Mouse (Mus musculus) retina, embryonic 14.5 days (tissue): ENCODE data around the gene Adat1.

Experiments used
- DNase-seq: peaks from one replicate; pipeline ENCODE4 v3.0.0-alpha.2; 2015; ENCODE audit warnings: low spot score

The Adat1 gene

DNA sequence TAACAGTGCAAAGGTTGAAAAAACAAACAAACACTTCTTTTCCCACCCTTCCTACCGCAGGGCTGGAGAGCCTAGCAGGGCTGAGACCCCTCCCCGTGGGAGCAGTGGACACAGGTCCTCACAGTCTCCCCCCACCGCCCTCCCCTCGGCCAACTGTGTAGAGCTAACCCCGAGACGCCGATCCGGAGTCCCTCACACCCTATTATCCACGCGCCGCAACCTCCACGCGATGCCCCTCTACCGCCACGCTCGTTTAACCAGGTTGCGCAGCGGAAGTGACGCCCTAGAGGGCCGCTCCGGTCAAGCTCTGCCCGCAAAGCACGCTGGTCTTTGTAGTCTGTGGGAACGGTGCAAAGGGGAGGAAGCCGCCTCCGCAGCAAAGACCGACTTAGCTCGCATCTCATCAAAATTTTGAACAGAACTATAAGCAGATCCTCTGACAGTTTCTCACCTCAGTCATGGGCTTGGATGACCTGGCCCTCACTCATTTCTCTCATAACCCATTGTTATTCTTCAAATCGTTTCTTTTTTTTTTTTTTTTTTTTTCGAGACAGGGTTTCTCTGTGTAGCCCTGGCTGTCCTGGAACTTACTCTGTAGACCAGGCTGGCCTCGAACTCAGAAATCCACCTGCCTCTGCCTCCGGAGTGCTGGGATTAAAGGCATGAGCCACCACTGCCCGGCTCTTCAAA, at the start of gene Adat1:
TSS of gene Adat1 (minus strand) at position 290 of the 690 bp plus-strand sequence.
- peak; percentile 92 for DNase-seq

GRCm38 (mm10) chr8:112037521-112037920, 45.4 kb upstream of the Adat1 start:
- no peak for DNase-seq

- peak; percentile 88 for DNase-seq
Observed at GRCm38 (mm10) chr8:112034603-112035002, 42.5 kb upstream of the Adat1 start.

DNA sequence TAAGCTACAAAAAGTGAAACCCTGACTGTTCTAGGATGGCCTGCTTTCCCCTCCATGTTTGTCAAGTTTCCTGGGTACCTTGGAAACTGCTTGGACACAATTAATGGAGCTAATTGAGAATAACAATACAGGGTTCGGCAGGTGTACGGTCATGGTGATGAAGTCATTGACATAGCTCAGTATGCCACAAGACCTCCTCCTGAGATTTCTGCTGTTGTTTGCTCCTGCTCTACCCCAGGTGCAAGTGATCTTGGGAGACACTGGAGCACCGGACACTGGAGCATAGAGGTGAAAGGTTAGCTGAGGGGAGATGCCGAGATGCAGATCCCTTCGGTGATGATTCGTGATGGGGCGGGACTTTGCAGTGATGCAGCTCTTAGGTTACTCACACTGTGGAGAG, 41.0 kb upstream of the Adat1 start:
- no peak for DNase-seq

GRCm38 (mm10) chr8:112030663-112031062, 38.6 kb upstream of the Adat1 start:
- DNase-seq, result no peak

DNA sequence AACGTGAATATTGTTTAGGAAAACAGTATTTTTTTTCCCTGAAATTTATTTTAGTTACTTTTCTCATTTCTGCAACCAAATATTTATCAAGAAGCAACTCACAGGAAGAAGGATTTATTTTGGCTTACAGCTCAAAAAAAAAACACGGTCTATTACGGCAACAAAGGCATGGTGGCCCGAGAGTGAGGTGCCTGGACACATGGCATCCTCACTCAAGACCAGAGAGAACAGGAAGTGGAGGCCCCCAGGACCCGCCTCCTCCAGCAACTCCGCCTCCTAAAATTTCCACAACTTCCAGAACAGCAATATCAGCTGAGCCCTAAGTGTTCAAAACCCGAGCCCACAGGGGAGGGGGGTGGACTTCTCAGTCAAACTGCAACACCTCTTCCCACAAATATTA, 37.4 kb upstream of the Adat1 start:
- DNase-seq, result no peak

- no peak for DNase-seq
Observed at GRCm38 (mm10) chr8:112014936-112015335, 22.8 kb upstream of the Adat1 start, which contains the start of gene Gm6793. TSS of gene Gm6793 (minus strand) at chr8:112015036.

GRCm38 (mm10) chr8:112011816-112012242, 19.7 kb upstream of the Adat1 start:
- peak; percentile 41 for DNase-seq

- DNase-seq, result peak; percentile 97
Observed at GRCm38 (mm10) chr8:112010997-112011815, 19.1 kb upstream of the Adat1 start, which contains the start of the genes Kars and Terf2ip. TSS of gene Kars (minus strand) at chr8:112011323. TSS of gene Terf2ip (plus strand) at chr8:112011398.

DNA sequence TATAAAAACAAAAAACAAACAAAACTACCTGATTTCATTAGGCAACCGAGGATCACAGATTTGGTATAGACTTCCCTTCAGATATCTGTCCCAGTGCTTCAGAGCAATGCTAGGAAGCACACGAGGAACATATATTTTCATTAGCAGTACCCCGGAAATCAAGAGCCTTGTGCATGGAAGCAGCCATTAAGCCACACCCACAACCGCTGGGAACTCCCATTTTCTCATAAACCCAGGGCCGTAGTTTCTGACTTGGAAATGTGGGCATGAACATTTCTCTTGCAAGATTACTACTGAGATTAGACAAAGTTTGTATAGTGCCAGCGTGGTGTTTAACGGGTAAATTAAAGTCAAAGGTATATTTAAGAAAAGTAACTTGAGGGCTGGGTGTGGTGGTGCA, 17.5 kb upstream of the Adat1 start:
- no peak for DNase-seq

DNA sequence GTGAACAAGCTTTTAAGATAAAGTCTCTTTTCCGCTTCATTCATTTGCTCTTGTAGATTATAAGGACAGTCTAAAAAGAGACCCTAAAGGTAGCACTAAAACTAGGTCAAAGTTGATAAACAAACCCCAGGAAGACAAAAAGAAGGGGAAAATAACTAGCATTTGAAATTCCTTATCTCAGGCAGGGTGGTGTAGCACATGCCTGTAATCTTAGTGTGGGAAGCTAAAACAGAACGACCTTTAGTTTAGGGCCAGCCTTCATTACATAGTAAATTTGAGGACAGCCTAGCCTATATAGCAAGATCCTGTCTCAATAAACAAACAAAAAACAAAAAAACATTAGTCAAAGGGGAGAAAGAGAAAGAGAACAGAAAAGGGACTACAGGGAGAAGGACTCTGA, 15.6 kb upstream of the Adat1 start:
- DNase-seq, result no peak

DNA sequence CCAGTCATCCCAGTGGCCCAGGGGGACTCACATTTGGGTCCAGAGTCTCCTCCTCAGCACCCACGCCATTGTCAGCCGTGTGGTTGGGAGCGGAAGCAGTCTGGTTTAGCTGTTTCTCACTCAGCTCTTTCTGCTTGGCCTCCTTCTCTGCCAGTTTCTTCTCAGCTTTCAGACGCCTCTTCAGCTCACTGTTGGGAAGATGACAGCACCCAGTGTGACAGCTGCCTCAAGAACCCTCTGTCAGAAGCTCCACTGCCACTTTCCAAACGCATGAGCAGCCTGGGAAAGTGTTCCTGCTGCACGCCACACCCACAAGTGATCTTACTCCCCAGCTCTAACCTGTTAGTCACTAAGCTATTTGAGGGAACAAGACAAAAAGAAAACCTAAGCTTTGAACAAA, 13.5 kb upstream of the Adat1 start:
- DNase-seq, result no peak

- no peak for DNase-seq
Observed at GRCm38 (mm10) chr8:112004754-112005153, 12.7 kb upstream of the Adat1 start.

GRCm38 (mm10) chr8:111992703-111993039, 569 bp upstream of the Adat1 start:
- no peak for DNase-seq

- DNase-seq, result no peak
Observed at GRCm38 (mm10) chr8:111991278-111991677, 824 bp downstream of the Adat1 start.

- peak; percentile 92 for DNase-seq
Observed at GRCm38 (mm10) chr8:111989911-111990310, 2.2 kb downstream of the Adat1 start.

DNA sequence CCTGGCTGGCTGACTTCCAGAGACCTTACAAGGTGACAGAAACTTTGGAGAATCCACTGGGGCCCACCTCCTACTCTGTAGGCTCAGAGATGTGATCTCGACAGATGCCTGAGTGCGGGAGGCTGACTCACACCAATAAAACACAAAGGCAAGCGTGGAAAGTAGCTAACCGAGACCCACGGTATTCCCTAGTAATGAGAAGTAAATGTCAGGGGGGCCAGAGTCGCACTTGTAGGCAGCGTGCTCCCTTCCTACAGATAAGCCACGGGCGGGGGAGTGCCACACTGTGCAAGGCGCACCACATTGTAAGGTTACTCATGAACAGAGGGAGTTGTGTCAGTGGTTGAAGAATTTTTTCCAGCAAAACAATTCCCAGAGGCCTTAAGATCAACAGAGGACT, 7.6 kb downstream of the Adat1 start:
- no peak for DNase-seq

DNA sequence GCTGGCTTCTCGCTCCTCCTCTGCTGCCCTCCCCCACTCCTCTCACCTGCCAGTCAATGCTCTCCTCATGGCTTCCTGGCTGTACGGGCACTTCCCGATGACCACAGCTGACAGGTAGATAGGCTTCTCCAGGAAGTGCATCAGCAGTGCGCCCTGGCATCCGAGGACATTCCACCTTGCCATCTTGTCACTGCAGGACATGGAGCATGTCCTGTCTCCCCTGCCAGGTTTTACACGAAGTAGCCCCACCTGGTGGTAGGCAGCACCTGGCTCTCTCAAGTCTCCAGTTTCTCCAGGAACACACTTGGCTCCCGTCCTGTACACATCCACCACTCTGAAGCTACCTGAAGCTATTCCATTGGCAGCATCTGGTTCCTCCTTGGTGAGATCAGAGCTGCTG, 10.0 kb downstream of the Adat1 start:
- no peak for DNase-seq

- no peak for DNase-seq
Observed at GRCm38 (mm10) chr8:111978147-111978546, 14.0 kb downstream of the Adat1 start.

DNA sequence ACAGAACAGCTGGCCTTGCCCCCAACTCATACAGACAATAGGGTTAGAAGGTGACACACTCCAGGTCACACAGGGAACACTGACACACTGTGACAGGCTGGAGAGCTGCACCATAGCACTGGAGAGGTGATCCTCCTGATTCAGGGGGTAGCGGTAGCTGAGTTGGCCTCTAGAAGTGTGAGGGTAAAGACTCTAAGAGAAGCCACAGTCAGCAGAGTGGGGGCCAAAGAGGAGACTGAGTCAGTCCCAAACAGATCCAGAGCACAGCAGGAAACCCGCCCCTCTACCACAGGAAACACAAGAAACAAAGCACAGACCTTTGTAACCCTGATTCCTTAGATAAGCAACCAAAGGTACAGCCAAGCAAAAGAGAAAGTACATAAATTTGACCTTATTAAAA, 15.8 kb downstream of the Adat1 start:
- no peak for DNase-seq

DNA sequence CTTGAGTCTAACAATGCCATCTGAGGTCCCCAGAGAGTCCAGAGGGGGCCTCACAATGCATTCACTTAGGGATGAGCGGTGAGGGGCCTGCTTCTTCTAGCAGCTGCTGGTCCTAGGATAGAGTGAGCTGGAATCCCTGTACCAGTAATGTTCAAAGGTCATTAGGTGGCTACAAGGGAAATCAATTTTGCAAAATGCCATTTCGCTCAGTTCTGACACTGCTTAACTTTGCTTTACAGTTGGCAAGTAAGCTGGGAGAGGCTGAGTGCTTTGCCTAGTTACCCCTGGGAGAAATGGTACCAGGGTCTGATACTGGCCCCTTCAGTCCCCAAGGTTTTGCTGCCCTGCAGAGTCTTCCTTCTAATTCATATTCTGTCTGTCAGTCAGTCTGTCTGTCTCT, 16.4 kb downstream of the Adat1 start:
- DNase-seq, result no peak

DNA sequence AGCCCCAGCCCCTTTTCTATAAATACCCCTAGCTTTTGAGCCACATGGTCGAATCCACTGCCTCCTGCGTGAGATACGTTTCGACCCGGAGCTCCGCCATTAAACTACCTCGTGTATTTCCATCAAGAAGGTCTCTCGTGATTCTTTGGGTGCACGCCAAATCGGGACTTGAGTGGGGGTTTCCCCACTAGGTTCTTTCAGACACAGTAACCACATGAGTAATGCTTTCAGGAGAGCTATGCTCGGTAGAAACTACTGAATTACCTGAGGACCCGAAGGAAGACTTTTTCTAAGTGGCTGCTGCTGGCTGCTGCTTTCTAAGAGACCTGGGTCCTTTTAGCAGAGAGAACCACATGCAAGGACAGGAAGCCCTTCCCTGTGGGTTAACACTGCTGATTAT, 18.0 kb downstream of the Adat1 start:
- no peak for DNase-seq

DNA sequence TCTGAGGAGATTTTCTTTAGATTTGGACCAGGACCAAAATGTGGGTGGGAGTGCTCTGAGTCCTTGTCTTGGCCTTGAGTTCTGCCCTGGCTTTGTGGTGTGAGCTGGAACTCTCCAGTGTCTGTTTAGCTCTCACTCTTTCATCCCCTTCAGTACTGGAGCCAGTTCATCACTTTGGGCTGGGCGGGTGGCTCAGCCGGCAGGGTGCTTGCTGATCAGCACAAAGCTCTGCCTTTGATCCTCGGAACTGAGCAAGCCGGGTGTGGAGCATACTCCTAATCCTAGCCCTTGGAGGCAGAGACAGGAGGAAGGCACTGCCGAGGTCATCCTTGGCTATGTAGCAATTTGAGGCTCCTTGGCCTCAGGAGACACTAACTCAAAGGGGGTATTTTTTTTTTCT, 23.1 kb downstream of the Adat1 start:
- no peak for DNase-seq
